Mouse (Mus musculus): ENCODE data around the gene Klra2. TPM values are rescaled to one million over a fixed set of nuclear protein-coding genes. Genes with fewer than 3 reads are reported as not detected.

The Klra2 gene
- polyA plus RNA-seq, 1 experiment = not detected

DNA sequence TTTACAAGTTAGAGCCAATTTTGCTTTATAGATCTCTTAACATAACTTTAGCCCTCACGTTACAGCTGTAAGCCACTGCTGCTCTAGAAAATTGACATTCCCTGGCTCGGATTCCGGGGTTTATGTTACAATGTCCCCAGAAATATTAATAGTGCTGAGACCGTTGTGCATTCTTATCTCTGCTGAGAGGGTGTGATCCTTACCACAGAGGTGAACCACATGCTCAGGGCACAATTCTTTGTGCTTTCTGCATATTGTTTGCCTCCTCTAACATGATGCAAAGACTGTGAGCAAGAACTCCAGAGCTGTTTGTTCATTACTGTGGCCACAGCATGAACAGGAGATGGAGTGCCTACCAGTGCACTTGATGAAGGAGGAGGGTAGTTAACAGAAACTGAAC is 29.5 kb upstream of the Klra2 start:
- Histone ChIP-seq H3K36me3 (ENCODE audit: control insufficient read depth, insufficient read depth, low read length) (no peaks in the 10 kb centered on the region), H3K4me1 (ENCODE audit: control insufficient read depth, insufficient read depth, low read length) (no peaks in the 10 kb centered on the region), H3K4me3 (ENCODE audit: control insufficient read depth, low read depth, low read length) (no peak overlapping the region), H3K27ac (ENCODE audit: control insufficient read depth, insufficient read depth, low read depth, low read length) (no peak overlapping the region), H3K27me3 (ENCODE audit: control insufficient read depth, insufficient read depth, low read length) (no peaks in the 10 kb centered on the region)
- TF ChIP-seq POLR2A (IDR thresholded peaks at IDR 0.05; ENCODE audit: control insufficient read depth, low read depth, low read length) = no peak

DNA sequence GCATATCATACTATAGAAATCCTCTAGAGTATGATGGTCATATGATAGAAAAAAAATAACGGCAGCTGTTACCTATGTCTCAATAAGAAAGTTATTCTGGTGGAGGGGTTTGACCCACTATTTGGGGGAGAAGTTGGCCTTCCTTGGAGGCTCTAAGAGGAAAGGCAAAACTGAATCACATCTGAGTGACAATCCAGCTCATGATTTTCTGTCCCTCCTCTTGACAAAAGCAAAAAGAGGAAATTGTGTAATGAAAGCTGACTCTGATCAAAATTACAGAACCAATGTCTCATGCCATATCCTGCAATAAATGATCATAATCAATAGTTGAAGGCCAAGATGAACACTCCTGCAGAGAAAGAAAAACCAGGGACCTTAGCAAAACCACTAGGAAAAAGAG is 25.1 kb upstream of the Klra2 start:
- no peaks in the 10 kb centered on the region for H3K27me3 ChIP-seq (ENCODE audit: control insufficient read depth, insufficient read depth, low read length)
- H3K36me3 ChIP-seq (ENCODE audit: control insufficient read depth, insufficient read depth, low read length) = no peaks in the 10 kb centered on the region
- H3K27ac ChIP-seq (ENCODE audit: control insufficient read depth, insufficient read depth, low read depth, low read length) = no peak overlapping the region
- H3K4me1 ChIP-seq (ENCODE audit: control insufficient read depth, insufficient read depth, low read length) = no peaks in the 10 kb centered on the region
- TF ChIP-seq CTCF (IDR thresholded peaks at IDR 0.05; ENCODE audit: control insufficient read depth, insufficient read depth, insufficient replicate concordance, low read depth, low read length) (no peak), POLR2A (IDR thresholded peaks at IDR 0.05; ENCODE audit: control insufficient read depth, low read depth, low read length) (no peak)
- no peak overlapping the region for H3K4me3 ChIP-seq (ENCODE audit: control insufficient read depth, low read depth, low read length)

DNA sequence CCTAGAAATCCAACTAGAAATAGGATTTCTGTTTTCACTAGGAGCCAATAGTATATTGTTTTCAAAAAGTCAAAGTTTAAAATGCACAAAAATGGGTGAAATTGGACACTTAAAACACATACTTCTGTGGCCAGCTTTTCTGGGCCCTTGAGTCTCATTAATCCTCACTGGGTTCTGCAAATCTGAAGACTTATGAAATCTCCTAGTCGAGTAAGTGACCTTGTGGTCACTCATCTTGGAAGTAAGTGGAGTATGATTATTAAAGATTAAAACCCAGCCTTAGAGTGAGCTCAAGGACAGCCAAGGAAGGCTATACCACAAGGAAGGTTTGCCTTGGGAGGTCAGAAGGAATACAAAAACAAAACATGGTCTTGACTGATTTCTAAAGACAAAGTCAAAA is 23.1 kb upstream of the Klra2 start:
- Histone ChIP-seq H3K27ac (ENCODE audit: control insufficient read depth, insufficient read depth, low read depth, low read length) (no peak overlapping the region), H3K36me3 (ENCODE audit: control insufficient read depth, insufficient read depth, low read length) (no peaks in the 10 kb centered on the region), H3K4me1 (ENCODE audit: control insufficient read depth, insufficient read depth, low read length) (no peaks in the 10 kb centered on the region), H3K4me3 (ENCODE audit: control insufficient read depth, low read depth, low read length) (no peak overlapping the region), H3K27me3 (ENCODE audit: control insufficient read depth, insufficient read depth, low read length) (no peaks in the 10 kb centered on the region)
- TF ChIP-seq POLR2A (IDR thresholded peaks at IDR 0.05; ENCODE audit: control insufficient read depth, low read depth, low read length) = no peak
- TF ChIP-seq CTCF (IDR thresholded peaks at IDR 0.05; ENCODE audit: control insufficient read depth, insufficient read depth, insufficient replicate concordance, low read depth, low read length) = no peak

DNA sequence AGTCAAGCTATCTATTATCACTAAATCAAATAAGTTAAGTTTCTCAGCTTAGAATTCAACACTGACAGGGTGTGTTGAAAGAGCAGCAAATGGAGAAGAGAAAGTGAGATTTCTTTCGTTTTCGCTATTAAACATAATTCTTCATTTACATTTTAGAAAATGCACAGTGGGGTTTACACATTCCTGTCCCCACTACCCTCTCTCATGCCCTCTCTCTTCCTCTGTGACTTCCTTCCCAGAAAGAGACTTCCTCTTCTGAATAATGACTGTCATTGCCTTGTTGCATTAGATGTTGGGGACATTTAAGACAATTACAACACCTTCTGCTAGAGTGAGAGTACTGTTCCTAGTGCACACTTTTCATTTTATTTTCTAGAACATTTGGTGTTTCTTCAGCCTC is 22.4 kb upstream of the Klra2 start:
- no peaks in the 10 kb centered on the region for H3K27me3 ChIP-seq (ENCODE audit: control insufficient read depth, insufficient read depth, low read length)
- TF ChIP-seq POLR2A (IDR thresholded peaks at IDR 0.05; ENCODE audit: control insufficient read depth, low read depth, low read length) = no peak
- no peak for TF ChIP-seq CTCF (IDR thresholded peaks at IDR 0.05; ENCODE audit: control insufficient read depth, insufficient read depth, insufficient replicate concordance, low read depth, low read length)
- no peak overlapping the region for H3K4me3 ChIP-seq (ENCODE audit: control insufficient read depth, low read depth, low read length)
- H3K36me3 ChIP-seq (ENCODE audit: control insufficient read depth, insufficient read depth, low read length) = no peaks in the 10 kb centered on the region
- H3K4me1 ChIP-seq (ENCODE audit: control insufficient read depth, insufficient read depth, low read length) = no peaks in the 10 kb centered on the region
- no peak overlapping the region for H3K27ac ChIP-seq (ENCODE audit: control insufficient read depth, insufficient read depth, low read depth, low read length)

DNA sequence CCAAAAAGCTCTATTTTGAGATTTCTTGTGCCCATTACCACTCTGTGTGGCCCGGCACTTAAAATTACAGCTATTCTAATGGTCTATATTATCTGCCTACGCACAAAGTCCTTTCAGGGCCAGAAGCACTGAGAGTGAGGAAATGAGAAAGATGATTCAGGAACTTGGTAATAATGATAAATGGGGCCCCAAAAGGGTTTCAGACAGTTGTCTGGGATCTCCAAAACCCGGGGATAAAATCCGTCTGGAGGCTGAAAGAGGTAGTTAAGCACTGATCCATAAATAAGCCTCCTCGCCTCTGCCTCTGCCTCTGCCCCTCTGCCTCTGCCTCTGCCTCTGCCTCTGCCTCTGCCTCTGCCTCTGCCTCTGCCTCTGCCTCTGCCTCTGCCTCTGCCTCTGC is 17.0 kb upstream of the Klra2 start:
- Histone ChIP-seq H3K36me3 (ENCODE audit: control insufficient read depth, insufficient read depth, low read length) (no peaks in the 10 kb centered on the region), H3K4me3 (ENCODE audit: control insufficient read depth, low read depth, low read length) (no peak overlapping the region), H3K4me1 (ENCODE audit: control insufficient read depth, insufficient read depth, low read length) (no peaks in the 10 kb centered on the region), H3K27me3 (ENCODE audit: control insufficient read depth, insufficient read depth, low read length) (no peaks in the 10 kb centered on the region), H3K27ac (ENCODE audit: control insufficient read depth, insufficient read depth, low read depth, low read length) (no peak overlapping the region)
- no peak for TF ChIP-seq CTCF (IDR thresholded peaks at IDR 0.05; ENCODE audit: control insufficient read depth, insufficient read depth, insufficient replicate concordance, low read depth, low read length)
- no peak for TF ChIP-seq POLR2A (IDR thresholded peaks at IDR 0.05; ENCODE audit: control insufficient read depth, low read depth, low read length)

DNA sequence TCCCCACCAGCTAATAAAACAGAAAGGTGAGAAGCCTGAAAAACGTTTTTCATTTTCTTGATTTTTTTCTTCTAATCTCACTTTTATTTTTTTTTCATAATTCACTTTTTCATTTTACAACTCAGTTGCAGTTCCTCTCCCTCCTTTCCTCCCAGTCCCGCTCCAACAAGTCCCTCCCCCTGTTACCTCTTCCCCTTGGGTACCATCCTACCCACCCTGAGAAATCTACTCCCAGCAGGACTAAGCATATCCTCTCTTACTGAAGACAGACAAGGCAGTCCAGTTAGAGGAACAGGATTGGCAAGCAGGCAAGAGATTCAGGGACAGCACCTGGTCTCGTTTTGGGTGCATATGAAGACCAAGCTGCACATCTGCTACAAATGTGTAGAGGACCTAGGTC is 15.6 kb upstream of the Klra2 start:
- Histone ChIP-seq H3K36me3 (ENCODE audit: control insufficient read depth, insufficient read depth, low read length) (no peaks in the 10 kb centered on the region), H3K27me3 (ENCODE audit: control insufficient read depth, insufficient read depth, low read length) (no peaks in the 10 kb centered on the region), H3K27ac (ENCODE audit: control insufficient read depth, insufficient read depth, low read depth, low read length) (no peak overlapping the region), H3K4me1 (ENCODE audit: control insufficient read depth, insufficient read depth, low read length) (no peaks in the 10 kb centered on the region), H3K4me3 (ENCODE audit: control insufficient read depth, low read depth, low read length) (no peak overlapping the region)
- TF ChIP-seq CTCF (IDR thresholded peaks at IDR 0.05; ENCODE audit: control insufficient read depth, insufficient read depth, insufficient replicate concordance, low read depth, low read length) (no peak), POLR2A (IDR thresholded peaks at IDR 0.05; ENCODE audit: control insufficient read depth, low read depth, low read length) (no peak)

DNA sequence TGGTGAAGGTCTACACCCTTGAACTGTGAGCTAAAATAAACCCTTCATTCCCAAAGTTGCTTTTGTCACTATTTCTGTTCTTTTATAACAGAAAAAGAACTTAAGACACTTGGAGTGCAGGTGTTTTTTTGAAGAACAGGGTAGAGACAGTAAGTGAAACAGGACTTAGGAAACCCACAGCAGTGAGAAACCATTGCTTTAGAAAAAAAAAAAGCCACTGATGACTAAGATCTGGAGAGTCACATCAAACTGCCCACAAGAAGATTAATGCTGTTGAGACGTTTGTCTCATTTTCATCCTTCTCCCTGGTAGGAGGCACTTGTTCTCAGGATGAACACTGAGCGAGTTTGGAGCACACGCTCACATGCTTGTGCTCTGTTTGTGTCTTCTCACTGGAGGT is 14.8 kb upstream of the Klra2 start:
- Histone ChIP-seq H3K4me1 (ENCODE audit: control insufficient read depth, insufficient read depth, low read length) (no peaks in the 10 kb centered on the region), H3K4me3 (ENCODE audit: control insufficient read depth, low read depth, low read length) (no peak overlapping the region), H3K36me3 (ENCODE audit: control insufficient read depth, insufficient read depth, low read length) (no peaks in the 10 kb centered on the region), H3K27me3 (ENCODE audit: control insufficient read depth, insufficient read depth, low read length) (no peaks in the 10 kb centered on the region), H3K27ac (ENCODE audit: control insufficient read depth, insufficient read depth, low read depth, low read length) (no peak overlapping the region)
- no peak for TF ChIP-seq POLR2A (IDR thresholded peaks at IDR 0.05; ENCODE audit: control insufficient read depth, low read depth, low read length)
- no peak for TF ChIP-seq CTCF (IDR thresholded peaks at IDR 0.05; ENCODE audit: control insufficient read depth, insufficient read depth, insufficient replicate concordance, low read depth, low read length)

DNA sequence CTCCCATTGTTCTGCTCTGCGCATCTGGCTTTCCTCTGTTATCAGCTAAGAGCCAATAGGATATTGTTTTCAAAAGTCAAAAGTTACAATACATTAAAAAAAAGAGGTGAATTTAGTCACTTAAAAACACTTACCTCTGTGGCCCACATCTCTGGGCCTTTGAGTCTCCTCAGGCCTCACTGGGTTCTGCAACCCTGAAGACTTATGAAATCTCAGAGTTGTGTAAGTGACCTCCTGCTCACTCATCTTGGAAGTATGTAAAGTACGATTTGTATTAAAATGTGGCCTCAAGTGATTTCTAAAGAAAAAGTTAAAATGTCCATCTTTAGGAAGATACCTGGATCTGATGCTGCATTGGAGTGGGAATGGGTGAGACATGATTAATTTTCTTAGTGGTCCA is 2.1 kb downstream of the Klra2 start:
- Histone ChIP-seq H3K36me3 (ENCODE audit: control insufficient read depth, insufficient read depth, low read length) (no peaks in the 10 kb centered on the region), H3K27ac (ENCODE audit: control insufficient read depth, insufficient read depth, low read depth, low read length) (no peak overlapping the region), H3K4me3 (ENCODE audit: control insufficient read depth, low read depth, low read length) (no peak overlapping the region), H3K4me1 (ENCODE audit: control insufficient read depth, insufficient read depth, low read length) (no peaks in the 10 kb centered on the region), H3K27me3 (ENCODE audit: control insufficient read depth, insufficient read depth, low read length) (no peaks in the 10 kb centered on the region)
- TF ChIP-seq POLR2A (IDR thresholded peaks at IDR 0.05; ENCODE audit: control insufficient read depth, low read depth, low read length) = no peak
- no peak for TF ChIP-seq CTCF (IDR thresholded peaks at IDR 0.05; ENCODE audit: control insufficient read depth, insufficient read depth, insufficient replicate concordance, low read depth, low read length)

Other genes starting within 250 kb of the Klra2 start
- gene Magohb, start 45.9 kb upstream of the Klra2 start, polyA plus RNA-seq (2012; rRNA removed) = 3.7 and 4.0 TPM in 2 replicates
- 0.07 and 0.26 TPM in 2 replicates for gene Styk1, start 106.2 kb upstream of the Klra2 start, polyA plus RNA-seq (2012; rRNA removed)
- 1,098 and 1,153 TPM in 2 replicates for gene Ybx3, start 141.1 kb upstream of the Klra2 start, polyA plus RNA-seq (2012; rRNA removed)
- gene 5430401F13Rik, start 239.0 kb upstream of the Klra2 start, polyA plus RNA-seq (2012; rRNA removed) = not detected in 2 replicates
- not detected in 2 replicates for gene Gm6619, start 239.0 kb upstream of the Klra2 start, polyA plus RNA-seq (2012; rRNA removed)